ENCODE assay signal across 13 mouse cellular contexts in the genomic region with DNA sequence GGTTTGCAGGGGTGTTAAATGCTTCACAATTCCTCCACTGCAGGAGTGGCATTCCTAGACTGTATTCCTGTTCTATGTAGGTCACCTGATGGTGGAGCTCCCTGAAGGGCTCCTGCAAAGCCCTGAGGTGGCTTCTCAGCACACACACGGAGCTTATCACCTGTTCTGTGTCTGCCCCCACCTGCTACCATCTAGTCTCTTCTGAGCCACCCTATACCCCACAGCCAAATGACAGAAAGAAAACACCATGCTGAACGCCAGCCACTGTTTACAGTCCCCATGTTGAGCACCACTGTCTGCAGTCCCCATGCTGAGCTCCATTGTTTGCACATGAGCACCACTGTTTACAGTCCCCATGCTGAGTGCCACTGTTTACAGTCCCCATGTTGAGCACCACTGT. TPM values are rescaled to one million over a fixed set of nuclear protein-coding genes. Genes with fewer than 3 reads are reported as not detected.
DNase-seq lines count a peak whose midpoint lies in the region; ATAC-seq and TF ChIP-seq lines count a peak whose summit lies in the region.
"Had no signal": no experiment of that assay in that cellular context is flagged by ENCODE, and none has a peak within 500 bp of the region (broad histone marks: within the 10 kb centered on the region; RNA-seq: fewer than 3 reads in every experiment).

No protein-coding gene starts in this region.

- no peaks in the 10 kb centered on the region for H3K9me3 ChIP-seq in heart, embryonic 16.5 days (replicated peaks; ENCODE audit: control insufficient read depth, low read length)
- H3K9me3 ChIP-seq in midbrain, embryonic 10.5 days (replicated peaks) = no peaks in the 10 kb centered on the region
- no peaks in the 10 kb centered on the region for H3K9me3 ChIP-seq in midbrain, postnatal 0 days (ENCODE audit: low read length)
- H3K9me3 ChIP-seq in embryonic facial prominence, embryonic 10.5 days = no peaks in the 10 kb centered on the region
- H3K9me3 ChIP-seq: kidney, embryonic 15.5 days had no signal

- no peak for ATAC-seq in heart, embryonic 16.5 days (replicated peaks; ENCODE audit: extremely low read depth, insufficient read depth, low FRiP score)
- no peak for ATAC-seq in midbrain, postnatal 0 days (ENCODE audit: low FRiP score)
- ATAC-seq: inflammation-experienced regulatory T-cells, adult 6 months had no signal

- intact Hi-C loops in heart, postnatal 14 days (cut with DNase I) = loop anchor here (2.0 kb wide), 1 partner anchor 45 kb away; no protein-coding TSS in a partner anchor

- peaks cover 5% of the 10 kb centered on the region; the same call in 1 of the 2 replicates for H3K36me3 ChIP-seq in heart, embryonic 16.5 days (ENCODE audit: control insufficient read depth, insufficient read depth)
- H3K36me3 ChIP-seq in midbrain, embryonic 10.5 days = peaks cover 3% of the 10 kb centered on the region; the same call in 1 of the 2 replicates
- no peaks in the 10 kb centered on the region for H3K36me3 ChIP-seq in midbrain, postnatal 0 days (ENCODE audit: insufficient read depth, low read length)
- H3K36me3 ChIP-seq in embryonic facial prominence, embryonic 10.5 days (replicated peaks) = peaks cover 13% of the 10 kb centered on the region

- no peak overlapping the region for H3K4me2 ChIP-seq in heart, embryonic 16.5 days (ENCODE audit: low read depth, low read length)
- H3K4me2 ChIP-seq in midbrain, postnatal 0 days (ENCODE audit: low read depth, low read length, poor library complexity, severe bottlenecking) = no peak overlapping the region
- H3K4me2 ChIP-seq: midbrain, embryonic 11.5 days had no signal

- no peak overlapping the region for H3K4me3 ChIP-seq in heart, embryonic 16.5 days (ENCODE audit: low read length)
- H3K4me3 ChIP-seq in midbrain, embryonic 10.5 days = no peak overlapping the region
- H3K4me3 ChIP-seq in midbrain, postnatal 0 days (ENCODE audit: low read depth, low read length) = no peak overlapping the region
- 0 out of 2 replicates have a peak overlapping the region, but pooled peaks have one; percentile 11 for H3K4me3 ChIP-seq in embryonic facial prominence, embryonic 10.5 days
- H3K4me3 ChIP-seq: kidney, embryonic 15.5 days had no signal

- 57% methylated on average over 2 of the region's 2 CpGs for WGBS in heart, embryonic 16.5 days
- 61% methylated on average over 2 of the region's 2 CpGs for WGBS in midbrain, embryonic 10.5 days
- 38% methylated on average over 2 of the region's 2 CpGs for WGBS in midbrain, postnatal 0 days
- 48% methylated on average over 2 of the region's 2 CpGs for WGBS in embryonic facial prominence, embryonic 10.5 days

- peak; percentile 38 to 40 for DNase-seq in cerebellum, adult 18-20 months
- no peak for DNase-seq in cerebellum, adult 11 months
- DNase-seq in heart, postnatal 14 days = no peak
- DNase-seq in midbrain, embryonic 10.5 days (ENCODE audit: low spot score) = no peak
- no peak for DNase-seq in midbrain, postnatal 0 days (ENCODE audit: low spot score)
- DNase-seq in embryonic facial prominence, embryonic 10.5 days (ENCODE audit: low spot score) = no peak
- DNase-seq in natural killer cell, adult 2 months (ENCODE audit: low spot score in 2 of 2) = no peak
- DNase-seq: B cell, adult 2 months; lung, embryonic 14.5 days had no signal

- H3K27me3 ChIP-seq in heart, embryonic 16.5 days (ENCODE audit: control insufficient read depth, insufficient read depth, low read length) = no peaks in the 10 kb centered on the region
- H3K27me3 ChIP-seq in midbrain, embryonic 10.5 days (ENCODE audit: low read depth, poor library complexity, severe bottlenecking) = peaks cover 28% of the 10 kb centered on the region; the same call in 1 of the 2 replicates
- peaks cover 7% of the 10 kb centered on the region for H3K27me3 ChIP-seq in midbrain, postnatal 0 days (ENCODE audit: insufficient read depth, low read length)
- no peaks in the 10 kb centered on the region for H3K27me3 ChIP-seq in embryonic facial prominence, embryonic 10.5 days (replicated peaks; ENCODE audit: low read depth, poor library complexity, severe bottlenecking)
- H3K27me3 ChIP-seq: kidney, embryonic 15.5 days had no signal

- peaks cover 71% of the 10 kb centered on the region for H3K4me1 ChIP-seq in heart, embryonic 16.5 days (ENCODE audit: control insufficient read depth, insufficient read depth, low read length)
- H3K4me1 ChIP-seq in midbrain, embryonic 10.5 days = peaks cover 82% of the 10 kb centered on the region
- peaks cover 16% of the 10 kb centered on the region; the same call in 1 of the 2 replicates for H3K4me1 ChIP-seq in midbrain, postnatal 0 days (ENCODE audit: insufficient read depth, low read length)
- peaks cover 84% of the 10 kb centered on the region for H3K4me1 ChIP-seq in embryonic facial prominence, embryonic 10.5 days

- no peak for TF ChIP-seq CTCF in midbrain, postnatal 0 days (IDR thresholded peaks at IDR 0.05)

- H3K9ac ChIP-seq in heart, embryonic 16.5 days (ENCODE audit: low read length) = no peak overlapping the region
- no peak overlapping the region for H3K9ac ChIP-seq in midbrain, postnatal 0 days (replicated peaks; ENCODE audit: low read length, poor library complexity, severe bottlenecking)
- H3K9ac ChIP-seq: kidney, embryonic 15.5 days; lung, embryonic 14.5 days had no signal

- peak overlapping the region; percentile 3; the same call in 1 of the 2 replicates for H3K27ac ChIP-seq in heart, embryonic 16.5 days (ENCODE audit: low read length)
- peak overlapping the region; percentile 42; the same call in 1 of the 2 replicates for H3K27ac ChIP-seq in midbrain, embryonic 10.5 days (replicated peaks)
- H3K27ac ChIP-seq in midbrain, postnatal 0 days (ENCODE audit: low read depth, low read length) = no peak overlapping the region
- peak overlapping the region; percentile 48; the same call in 1 of the 2 replicates for H3K27ac ChIP-seq in embryonic facial prominence, embryonic 10.5 days (replicated peaks)

RNA-seq across cellular contexts. Expression of a gene that starts 4.7 kb away (rescaled TPM):
- polyA plus RNA-seq in heart, embryonic 16.5 days (2015; fragmentation: Nextera tagmentation; extraction: Ambion mirVana) = 6.5 and 9.4 TPM in 2 replicates
- total RNA-seq in heart, postnatal 14 days (2021) = 10 to 100 TPM; 15.8 to 21.4 TPM
- 1.9 and 2.7 TPM in 2 replicates for polyA plus RNA-seq in midbrain, embryonic 10.5 days (2016; fragmentation: Nextera tagmentation; extraction: Ambion mirVana)
- 1.7 and 1.9 TPM in 2 replicates for total RNA-seq in midbrain, postnatal 0 days (2014; rRNA removed)
- polyA plus RNA-seq in midbrain, postnatal 0 days (2015; fragmentation: Nextera tagmentation; extraction: Ambion mirVana) = 0.91 and 1.1 TPM in 2 replicates
- 3.1 and 4.8 TPM in 2 replicates for polyA plus RNA-seq in embryonic facial prominence, embryonic 10.5 days (2016; fragmentation: Nextera tagmentation; extraction: Ambion mirVana)

RNA-seq across cellular contexts. Expression of a gene that starts 42.3 kb away (rescaled TPM):
- polyA plus RNA-seq in heart, embryonic 16.5 days (2015; fragmentation: Nextera tagmentation; extraction: Ambion mirVana) = 0.37 and 0.39 TPM in 2 replicates
- under 1 TPM in 1 of 2 experiments, not detected in 1; 0.26 TPM for total RNA-seq in heart, postnatal 14 days (2021)
- 0.16 and 0.42 TPM in 2 replicates for polyA plus RNA-seq in midbrain, embryonic 10.5 days (2016; fragmentation: Nextera tagmentation; extraction: Ambion mirVana)
- total RNA-seq in midbrain, postnatal 0 days (2014; rRNA removed) = 4.6 and 4.9 TPM in 2 replicates
- polyA plus RNA-seq in midbrain, postnatal 0 days (2015; fragmentation: Nextera tagmentation; extraction: Ambion mirVana) = 1.1 and 1.4 TPM in 2 replicates
- polyA plus RNA-seq in embryonic facial prominence, embryonic 10.5 days (2016; fragmentation: Nextera tagmentation; extraction: Ambion mirVana) = 0.43 and 0.47 TPM in 2 replicates
- polyA plus RNA-seq: inflammation-experienced regulatory T-cells, adult 6 months had no signal

RNA-seq across cellular contexts. Expression of a gene that starts 42.4 kb away (rescaled TPM):
- 22.4 and 23.1 TPM in 2 replicates for polyA plus RNA-seq in heart, embryonic 16.5 days (2015; fragmentation: Nextera tagmentation; extraction: Ambion mirVana)
- total RNA-seq in heart, postnatal 14 days (2021) = 10 to 100 TPM; 21.4 to 22.8 TPM
- polyA plus RNA-seq in midbrain, embryonic 10.5 days (2016; fragmentation: Nextera tagmentation; extraction: Ambion mirVana) = 27.3 and 29.4 TPM in 2 replicates
- 19.0 and 22.2 TPM in 2 replicates for total RNA-seq in midbrain, postnatal 0 days (2014; rRNA removed)
- 25.0 and 26.2 TPM in 2 replicates for polyA plus RNA-seq in midbrain, postnatal 0 days (2015; fragmentation: Nextera tagmentation; extraction: Ambion mirVana)
- polyA plus RNA-seq in embryonic facial prominence, embryonic 10.5 days (2016; fragmentation: Nextera tagmentation; extraction: Ambion mirVana) = 27.9 and 29.2 TPM in 2 replicates

RNA-seq across cellular contexts. Expression of a gene that starts 43.6 kb away (rescaled TPM):
- 54.9 and 56.1 TPM in 2 replicates for polyA plus RNA-seq in heart, embryonic 16.5 days (2015; fragmentation: Nextera tagmentation; extraction: Ambion mirVana)
- total RNA-seq in heart, postnatal 14 days (2021) = 100 to 1,000 TPM; 105 to 114 TPM
- polyA plus RNA-seq in midbrain, embryonic 10.5 days (2016; fragmentation: Nextera tagmentation; extraction: Ambion mirVana) = not detected in 2 replicates
- 0.05 TPM in 1 of 2 replicates, not detected in the other for total RNA-seq in midbrain, postnatal 0 days (2014; rRNA removed)
- polyA plus RNA-seq in midbrain, postnatal 0 days (2015; fragmentation: Nextera tagmentation; extraction: Ambion mirVana) = not detected in 2 replicates
- polyA plus RNA-seq in embryonic facial prominence, embryonic 10.5 days (2016; fragmentation: Nextera tagmentation; extraction: Ambion mirVana) = 0.04 and 0.38 TPM in 2 replicates
- polyA plus RNA-seq: inflammation-experienced regulatory T-cells, adult 6 months; midbrain, embryonic 11.5 days had no signal

Comparison
In these comparisons a context has a peak if more than half of its experiments do, and no peak if none do; other contexts are left out.
1. DNase-seq: peak in cerebellum, adult 18-20 months (2 of 2); none in cerebellum, adult 11 months (single experiment), heart, postnatal 14 days (0 of 2), midbrain, embryonic 10.5 days (single experiment), midbrain, postnatal 0 days (single experiment), embryonic facial prominence, embryonic 10.5 days (single experiment) and natural killer cell, adult 2 months (0 of 2).